Mouse (Mus musculus) G1E (cell line): ENCODE results near the gene Ncf4. TPM values are rescaled to one million over a fixed set of nuclear protein-coding genes. Genes with fewer than 3 reads are reported as not detected.

ENCODE experiments used
- ATAC-seq: 2 replicates; pipeline ENCODE4 v1.8.0; 2016; ENCODE audit warnings: mild to moderate bottlenecking; ENCODE audit not compliant: insufficient number of reproducible peaks, poor library complexity, low FRiP score, severe bottlenecking; ENCODE audit errors: extremely low read depth
- DNase-seq: peaks from one replicate; pipeline ENCODE4 v3.0.0; 2012; ENCODE audit warnings: low spot score
- H3K27me3 ChIP-seq: 2 replicates; pipeline ENCODE4 v1.6.1; 2012; ENCODE audit warnings: mild to moderate bottlenecking, low read length, inconsistent platforms; ENCODE audit not compliant: insufficient read depth
- H3K36me3 ChIP-seq: replicated peaks from 2 replicates; pipeline ENCODE3; 2012; ENCODE audit warnings: mild to moderate bottlenecking, inconsistent platforms
- H3K4me1 ChIP-seq: 2 replicates; pipeline ENCODE4 v1.6.1; 2012; ENCODE audit warnings: low read depth, low read length, inconsistent platforms, mixed read lengths; ENCODE audit not compliant: insufficient read depth
- H3K4me3 ChIP-seq: 2 replicates; pipeline ENCODE4 v1.5.1; 2012; ENCODE audit warnings: low read depth, mild to moderate bottlenecking, inconsistent platforms, low read length, moderate library complexity, mixed read lengths
- H3K9me3 ChIP-seq: replicated peaks from 2 replicates; pipeline ENCODE4 v1.6.1; 2012; ENCODE audit warnings: inconsistent platforms
- CTCF ChIP-seq: IDR thresholded peaks from 2 replicates; pipeline ENCODE4 v1.5.1; 2012; ENCODE audit warnings: low read depth, low read length, inconsistent platforms, mixed read lengths
- GATA1 ChIP-seq: IDR thresholded peaks from 2 replicates; pipeline ENCODE4 v1.6.1; 2012; ENCODE audit warnings: borderline replicate concordance, low read length, inconsistent platforms, mixed read lengths
- GATA2 ChIP-seq: IDR thresholded peaks from 2 replicates; pipeline ENCODE4 v1.6.1; 2012; ENCODE audit warnings: low read depth, low read length, inconsistent platforms, borderline replicate concordance
- POLR2AphosphoS5 ChIP-seq: IDR thresholded peaks from 2 replicates; pipeline ENCODE4 v1.6.1; 2012; ENCODE audit warnings: low read depth, low read length, inconsistent platforms; ENCODE audit not compliant: insufficient replicate concordance
- TAL1 ChIP-seq: conservative IDR thresholded peaks from 2 replicates; pipeline ENCODE4 v1.6.1; 2012; ENCODE audit warnings: low read depth, low read length, inconsistent platforms, mixed read lengths
- polyA plus RNA-seq: library from polyadenylated mRNA; stranded (reverse); fragments of >175 nt; gene quantifications from 2 replicates; pipeline ENCODE4 v1.2.3, GENCODE M21; 2012
- total RNA-seq, 2 experiments: library from RNA; stranded (forward) in 1 of 2; stranded (reverse) in 1 of 2; fragments of 200-1000 nt in 1 of 2; fragments of >200 nt in 1 of 2; fragmentation: Nextera tagmentation in 1 of 2; gene quantifications; 2 replicates each; pipeline ENCODE4 v1.2.3; 2014 to 2017

The Ncf4 gene
- total and polyA plus RNA-seq, 3 experiments, result 4.5 to 64.1 (median 19.0) TPM

GRCm38 (mm10) chr15:78293716-78294115 is 49.1 kb downstream of the Ncf4 start:
- H3K4me1 ChIP-seq, result peaks cover 3% of the 10 kb centered on the region; the same call in 1 of the 2 replicates
- peaks cover 27% of the 10 kb centered on the region for H3K36me3 ChIP-seq
- H3K4me3 ChIP-seq, result no peak overlapping the region
- TF ChIP-seq CTCF (no peak), TAL1 (no peak)
- 0 out of 2 replicates have a peak, but pooled peaks cover 2% of the 10 kb centered on the region for H3K9me3 ChIP-seq
- DNase-seq, result no peak
- ATAC-seq, result no peak
- peaks cover 71% of the 10 kb centered on the region for H3K27me3 ChIP-seq

GRCm38 (mm10) chr15:78298558-78298957 is 54.0 kb downstream of the Ncf4 start:
- peaks cover 60% of the 10 kb centered on the region for H3K27me3 ChIP-seq
- H3K36me3 ChIP-seq, result peaks cover 16% of the 10 kb centered on the region
- H3K4me1 ChIP-seq, result peaks cover 14% of the 10 kb centered on the region
- TF ChIP-seq TAL1 (no peak), CTCF (no peak), GATA1 (no peak), GATA2 (no peak), POLR2AphosphoS5 (no peak)
- DNase-seq (no peak), ATAC-seq (0 out of 2 replicates have a peak, but pooled peaks have one; percentile 8)
- H3K4me3 ChIP-seq, result no peak overlapping the region; the same call in 1 of the 2 replicates
- no peaks in the 10 kb centered on the region for H3K9me3 ChIP-seq

DNA sequence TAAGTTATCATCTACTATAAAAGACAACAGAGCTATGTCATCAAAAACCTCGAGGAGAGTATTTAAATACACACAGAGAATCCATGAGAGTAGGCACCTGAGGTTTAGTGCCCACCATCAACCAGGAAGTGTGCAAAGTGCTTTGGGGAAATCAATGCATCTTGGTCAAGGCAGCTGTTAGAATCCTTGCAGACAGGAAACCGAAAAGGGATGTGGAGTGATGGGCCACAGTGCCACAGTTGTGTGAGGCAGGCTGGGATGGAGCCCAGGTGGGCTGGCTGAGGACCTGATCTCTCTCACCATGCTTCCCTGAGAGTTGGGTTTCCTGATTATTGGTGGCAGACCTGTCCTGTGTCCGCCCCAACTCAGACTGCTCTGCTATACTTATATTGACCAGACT is 55.0 kb downstream of the Ncf4 start:
- no peak for TF ChIP-seq POLR2AphosphoS5
- TF ChIP-seq GATA2, result no peak
- TF ChIP-seq GATA1, result no peak
- no peak for TF ChIP-seq TAL1
- TF ChIP-seq CTCF, result no peak
- Histone ChIP-seq H3K4me3 (no peak overlapping the region), H3K9me3 (no peaks in the 10 kb centered on the region), H3K4me1 (peaks cover 23% of the 10 kb centered on the region), H3K36me3 (peaks cover 9% of the 10 kb centered on the region), H3K27me3 (peaks cover 59% of the 10 kb centered on the region)
- DNase-seq, result no peak
- ATAC-seq, result no peak

DNA sequence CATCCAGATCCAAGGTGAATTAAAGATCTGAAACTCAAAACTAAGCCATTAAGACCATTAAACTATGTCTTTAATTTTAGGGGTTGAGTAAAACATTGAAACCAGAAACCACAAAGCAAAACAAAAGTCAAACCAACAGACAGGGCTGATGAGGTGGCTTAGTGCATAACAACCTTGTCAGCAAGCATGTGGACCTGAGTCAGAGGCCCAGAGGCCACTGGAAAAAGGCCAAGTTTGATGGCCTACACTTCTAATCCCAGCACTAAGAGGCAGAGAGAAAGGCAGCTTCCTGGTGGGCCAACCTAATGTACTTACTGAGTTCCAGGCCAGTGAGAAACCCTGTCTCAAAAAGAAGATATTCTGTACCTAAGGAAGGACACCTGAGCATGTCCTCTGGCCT is 56.2 kb downstream of the Ncf4 start:
- Histone ChIP-seq H3K36me3 (peaks cover 9% of the 10 kb centered on the region), H3K4me1 (peaks cover 34% of the 10 kb centered on the region), H3K27me3 (peaks cover 67% of the 10 kb centered on the region), H3K9me3 (no peaks in the 10 kb centered on the region), H3K4me3 (no peak overlapping the region)
- ATAC-seq (no peak), DNase-seq (no peak)
- no peak for TF ChIP-seq TAL1
- TF ChIP-seq GATA1, result no peak
- TF ChIP-seq CTCF, result no peak
- no peak for TF ChIP-seq POLR2AphosphoS5
- no peak for TF ChIP-seq GATA2

DNA sequence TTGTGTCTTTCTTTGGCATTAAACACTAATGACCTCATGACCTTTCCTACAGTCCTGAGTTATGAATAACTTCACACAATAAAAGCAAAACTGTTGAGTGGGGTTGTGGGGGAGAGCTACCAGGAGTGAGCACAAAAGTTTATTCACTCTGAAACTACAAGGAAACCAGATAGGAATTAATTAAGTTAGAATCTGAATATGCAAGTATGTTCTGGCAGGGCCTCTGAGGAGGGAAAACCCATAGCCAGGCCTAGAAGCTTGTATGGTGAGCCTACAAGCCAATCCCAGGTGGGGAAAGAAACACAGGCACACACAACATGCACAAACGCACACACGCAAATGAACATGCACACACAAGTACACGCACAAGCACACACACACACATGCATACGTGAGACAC is 58.1 kb downstream of the Ncf4 start:
- no peaks in the 10 kb centered on the region for H3K36me3 ChIP-seq
- TF ChIP-seq GATA2, result no peak
- peaks cover 66% of the 10 kb centered on the region for H3K27me3 ChIP-seq
- DNase-seq (no peak), ATAC-seq (no peak)
- peak overlapping the region; percentile 24; the same call in 1 of the 2 replicates for H3K4me3 ChIP-seq
- H3K4me1 ChIP-seq, result peaks cover 52% of the 10 kb centered on the region
- no peaks in the 10 kb centered on the region for H3K9me3 ChIP-seq

GRCm38 (mm10) chr15:78303665-78304233 is 59.1 kb downstream of the Ncf4 start:
- peak overlapping the region; percentile 21; the same call in 1 of the 2 replicates for H3K4me3 ChIP-seq
- TF ChIP-seq POLR2AphosphoS5 (no peak), GATA2 (no peak), TAL1 (no peak), CTCF (no peak), GATA1 (no peak)
- H3K36me3 ChIP-seq, result no peaks in the 10 kb centered on the region
- H3K9me3 ChIP-seq, result no peaks in the 10 kb centered on the region
- H3K4me1 ChIP-seq, result peaks cover 57% of the 10 kb centered on the region
- H3K27me3 ChIP-seq, result peaks cover 67% of the 10 kb centered on the region
- DNase-seq (no peak), ATAC-seq (no peak)

DNA sequence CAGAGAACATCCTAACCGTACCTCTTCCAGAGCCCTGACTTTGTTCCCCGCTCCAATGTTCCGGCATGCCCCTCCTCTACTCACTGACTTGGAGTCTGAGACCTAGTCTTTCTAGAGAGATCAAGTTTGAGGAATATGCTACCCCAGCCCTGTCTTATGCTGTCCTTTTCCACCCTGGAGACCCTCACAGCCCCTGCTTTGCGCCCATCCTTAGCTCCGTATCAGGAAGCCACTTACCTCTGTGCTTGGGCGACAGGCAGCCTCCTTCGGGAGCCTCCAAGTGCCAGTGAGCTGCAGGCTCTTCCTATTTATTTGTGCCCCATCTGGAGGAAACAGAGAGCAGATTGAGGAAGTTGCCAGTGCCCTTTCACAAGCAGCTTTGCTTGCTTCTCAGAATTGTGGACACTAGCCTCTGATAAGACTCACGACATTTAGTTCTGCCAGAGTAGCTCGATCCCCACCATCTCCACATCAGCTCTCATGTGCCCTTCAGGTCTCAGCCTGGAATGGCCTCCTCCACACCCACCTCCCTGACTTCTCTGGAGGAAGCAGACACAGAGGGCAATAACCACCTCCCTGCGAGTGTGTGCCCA is 60.8 kb downstream of the Ncf4 start, which contains the start of gene Csf2rb2:
Gene Csf2rb2, minus strand, starts transcription at position 381 of the 593 bp plus-strand sequence.
- DNase-seq (no peak), ATAC-seq (peak; percentile 71)
- Histone ChIP-seq H3K4me3 (peak within 1 kb of the TSS; percentile 64), H3K4me1 (peaks cover 65% of the 10 kb centered on the region), H3K9me3 (no peaks in the 10 kb centered on the region), H3K36me3 (no peaks in the 10 kb centered on the region), H3K27me3 (peaks cover 72% of the 10 kb centered on the region)
- TF ChIP-seq POLR2AphosphoS5 (no peak), GATA2 (no peak), GATA1 (no peak), TAL1 (no peak; the same call in 1 of the 2 replicates), CTCF (no peak)
